Mouse (Mus musculus) retina, postnatal 7 days (tissue): ENCODE measurements at regions not wholly inside any gene's neighbourhood (a gene's known extent, or its start where the extent isn't known, plus 50 kb on each side); places are given as distances from the start of the nearest gene placed in this dataset.

Experiments used
- DNase-seq: peaks from one replicate; pipeline ENCODE4 v3.0.0-alpha.2; 2012; ENCODE audit warnings: low read depth, low spot score

- no peak for DNase-seq
Measured at GRCm38 (mm10) chr2:133362693-133363443, 189.1 kb upstream of the Bmp2 start.

GRCm38 (mm10) chr2:133371490-133372215, 180.3 kb upstream of the Bmp2 start:
- DNase-seq: no peak

GRCm38 (mm10) chr2:133373543-133373942, 178.4 kb upstream of the Bmp2 start:
- DNase-seq: no peak

GRCm38 (mm10) chr2:133381054-133381453, 170.9 kb upstream of the Bmp2 start:
- DNase-seq: no peak

GRCm38 (mm10) chr2:133383135-133383920, 168.6 kb upstream of the Bmp2 start:
- no peak for DNase-seq

- no peak for DNase-seq
Measured at GRCm38 (mm10) chr2:133385297-133385696, 166.7 kb upstream of the Bmp2 start.

- no peak for DNase-seq
Measured at GRCm38 (mm10) chr2:133387349-133387748, 164.6 kb upstream of the Bmp2 start.

GRCm38 (mm10) chr2:133392298-133392697, 159.7 kb upstream of the Bmp2 start:
- DNase-seq: no peak

- no peak for DNase-seq
Measured at GRCm38 (mm10) chr2:133397566-133397965, 154.4 kb upstream of the Bmp2 start.

- DNase-seq: no peak
Measured at GRCm38 (mm10) chr2:133399059-133399690, 152.8 kb upstream of the Bmp2 start.

- DNase-seq: no peak
Measured at GRCm38 (mm10) chr2:133400963-133401362, 151.0 kb upstream of the Bmp2 start.

GRCm38 (mm10) chr2:133416990-133417581, 134.9 kb upstream of the Bmp2 start:
- no peak for DNase-seq

GRCm38 (mm10) chr2:133419686-133420303, 132.2 kb upstream of the Bmp2 start:
- DNase-seq: no peak

GRCm38 (mm10) chr2:133425538-133425937, 126.4 kb upstream of the Bmp2 start:
- no peak for DNase-seq

- no peak for DNase-seq
Measured at GRCm38 (mm10) chr2:133427039-133427438, 124.9 kb upstream of the Bmp2 start.

GRCm38 (mm10) chr2:133429369-133430062, 122.4 kb upstream of the Bmp2 start:
- DNase-seq: no peak

- no peak for DNase-seq
Measured at GRCm38 (mm10) chr2:133430741-133431438, 121.1 kb upstream of the Bmp2 start.

GRCm38 (mm10) chr2:133432141-133432813, 119.7 kb upstream of the Bmp2 start:
- no peak for DNase-seq
